Mouse (Mus musculus): ENCODE measurements at regions not wholly inside any gene's neighbourhood (a gene's known extent, or its start where the extent isn't known, plus 50 kb on each side); places are given as distances from the start of the nearest gene placed in this dataset.
"Not testable (repeated sequence)": the region's sequence is repeated elsewhere in the genome, so short reads cannot be mapped to it uniquely, and the experiment has no call there.

GRCm38 (mm10) chr14:71095661-71096422 is 496.2 kb upstream of the Fam160b2 start:
- no peak for DNase-seq

- DNase-seq: no peak
Observed at GRCm38 (mm10) chr14:71092626-71093326, 493.1 kb upstream of the Fam160b2 start.

- DNase-seq: no peak
Observed at GRCm38 (mm10) chr14:71085721-71086120, 486.1 kb upstream of the Fam160b2 start.

GRCm38 (mm10) chr14:71082327-71082726 is 482.7 kb upstream of the Fam160b2 start:
- DNase-seq: no peak

GRCm38 (mm10) chr14:71075671-71076070 is 476.0 kb upstream of the Fam160b2 start:
- no peak for DNase-seq

- DNase-seq: no peak
Observed at GRCm38 (mm10) chr14:71074019-71074418, 474.4 kb upstream of the Fam160b2 start.

GRCm38 (mm10) chr14:71065669-71066068 is 466.0 kb upstream of the Fam160b2 start:
- DNase-seq: no peak

- no peak for DNase-seq
Observed at GRCm38 (mm10) chr14:71056601-71057000, 457.0 kb upstream of the Fam160b2 start.

GRCm38 (mm10) chr14:71055480-71055879 is 455.8 kb upstream of the Fam160b2 start:
- no peak for DNase-seq

- no peak for DNase-seq
Observed at GRCm38 (mm10) chr14:71053788-71054641, 454.4 kb upstream of the Fam160b2 start.

- no peak for DNase-seq
Observed at GRCm38 (mm10) chr14:71047096-71047495, 447.5 kb upstream of the Fam160b2 start.

GRCm38 (mm10) chr14:71043879-71044770 is 444.5 kb upstream of the Fam160b2 start:
- DNase-seq: not testable (repeated sequence)

GRCm38 (mm10) chr14:71036620-71037019 is 437.0 kb upstream of the Fam160b2 start:
- peak; percentile 6 for DNase-seq

GRCm38 (mm10) chr14:71033586-71033985 is 434.0 kb upstream of the Fam160b2 start:
- no peak for DNase-seq

GRCm38 (mm10) chr14:71030164-71030880 is 430.7 kb upstream of the Fam160b2 start:
- DNase-seq: no peak
